Comparison of ENCODE assay signal across 17 mouse cellular contexts in the genomic region with DNA sequence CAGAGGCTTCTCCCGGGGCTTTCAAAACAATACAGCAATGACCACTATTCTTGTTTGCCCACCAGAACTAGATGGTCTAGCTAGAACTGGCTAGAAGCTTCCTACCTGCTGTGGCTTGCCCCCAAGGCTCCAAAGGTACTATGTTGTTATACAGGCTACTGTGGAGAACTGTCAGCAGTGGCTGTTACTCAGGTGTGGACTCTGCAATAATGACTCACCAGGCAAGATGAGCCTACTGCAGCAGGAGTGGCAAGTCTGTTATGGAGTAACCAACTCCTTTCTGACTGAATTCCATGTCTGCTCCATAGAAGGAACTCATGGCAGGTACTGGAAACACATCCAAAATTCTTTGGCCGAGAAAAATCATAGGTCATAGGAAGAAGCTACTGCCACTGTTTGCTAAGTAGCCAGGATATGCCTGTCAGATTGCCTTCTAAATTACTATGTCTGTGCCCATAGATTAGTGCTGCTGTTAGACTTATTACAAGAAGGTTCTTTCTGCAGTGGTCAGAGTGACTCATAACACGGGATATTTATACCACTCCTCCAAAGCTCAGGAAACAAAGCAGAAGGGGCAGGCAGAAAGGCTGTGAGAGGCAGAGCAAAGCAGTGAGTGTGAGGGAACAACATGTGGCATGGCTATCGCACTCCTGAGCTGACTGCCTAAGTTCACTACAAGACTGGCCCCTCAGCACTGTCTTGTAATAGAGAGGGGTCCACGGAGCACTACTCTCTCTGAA. TPM values are rescaled to one million over a fixed set of nuclear protein-coding genes. Genes with fewer than 3 reads are reported as not detected.
A peak's percentile ranks its signal among the peaks of the same experiment; 100 is the strongest.
DNase-seq lines count a peak whose midpoint lies in the region; ATAC-seq lines count a peak whose summit lies in the region.
"Had no signal": no experiment of that assay in that cellular context is flagged by ENCODE, and none has a peak within 500 bp of the region (broad histone marks: within the 10 kb centered on the region; RNA-seq: fewer than 3 reads in every experiment).

No protein-coding gene starts in this region.

- no peak overlapping the region for H3K4me3 ChIP-seq in heart, embryonic 16.5 days (ENCODE audit: low read length)
- no peak overlapping the region for H3K4me3 ChIP-seq in midbrain, embryonic 11.5 days (ENCODE audit: low read depth, low read length)
- no peak overlapping the region for H3K4me3 ChIP-seq in midbrain, embryonic 15.5 days
- H3K4me3 ChIP-seq: erythroblast, embryonic 14.5 days; liver, embryonic 12.5 days had no signal

- peaks cover 11% of the 10 kb centered on the region; the same call in 1 of the 2 replicates for H3K4me1 ChIP-seq in heart, embryonic 16.5 days (ENCODE audit: control insufficient read depth, insufficient read depth, low read length)
- H3K4me1 ChIP-seq in midbrain, embryonic 11.5 days (ENCODE audit: control insufficient read depth, insufficient read depth, low read length), result no peaks in the 10 kb centered on the region
- no peaks in the 10 kb centered on the region for H3K4me1 ChIP-seq in midbrain, embryonic 15.5 days
- H3K4me1 ChIP-seq: liver, embryonic 12.5 days had no signal

- H3K36me3 ChIP-seq in heart, embryonic 16.5 days (ENCODE audit: control insufficient read depth, insufficient read depth), result peaks cover 14% of the 10 kb centered on the region
- no peaks in the 10 kb centered on the region for H3K36me3 ChIP-seq in midbrain, embryonic 11.5 days (ENCODE audit: control insufficient read depth, insufficient read depth, low read length)
- H3K36me3 ChIP-seq in midbrain, embryonic 15.5 days (replicated peaks), result 0 out of 2 replicates have a peak, but pooled peaks cover 4% of the 10 kb centered on the region

- 63% methylated on average over 5 of the region's 5 CpGs for WGBS in heart, embryonic 16.5 days
- 94% methylated on average over 5 of the region's 5 CpGs for WGBS in midbrain, embryonic 11.5 days
- 90% methylated on average over 5 of the region's 5 CpGs for WGBS in midbrain, embryonic 15.5 days

- no peak overlapping the region for H3K4me2 ChIP-seq in heart, embryonic 16.5 days (ENCODE audit: low read depth, low read length)
- no peak overlapping the region for H3K4me2 ChIP-seq in midbrain, embryonic 11.5 days
- no peak overlapping the region for H3K4me2 ChIP-seq in midbrain, embryonic 15.5 days
- H3K4me2 ChIP-seq: liver, embryonic 12.5 days had no signal

- DNase-seq in heart, adult 18-20 months, result no peak
- DNase-seq in midbrain, embryonic 11.5 days (ENCODE audit: low spot score, missing footprints), result peak; percentile 76
- peak; percentile 60 for DNase-seq in brain, adult 2 months (ENCODE audit: low read depth, low spot score)
- no peak for DNase-seq in left cerebral cortex, adult 9 months (ENCODE audit: low spot score in 2 of 2)
- DNase-seq: cerebellum, adult 11-12 months; forebrain, postnatal 0 days; gastrocnemius, postnatal 25 days; right cerebral cortex, adult 18-20 months; thymus, postnatal 14 days had no signal

- H3K9me3 ChIP-seq in heart, embryonic 16.5 days (replicated peaks; ENCODE audit: control insufficient read depth, low read length), result no peaks in the 10 kb centered on the region
- no peaks in the 10 kb centered on the region for H3K9me3 ChIP-seq in midbrain, embryonic 11.5 days (ENCODE audit: control insufficient read depth, low read length)
- H3K9me3 ChIP-seq in midbrain, embryonic 15.5 days, result no peaks in the 10 kb centered on the region
- H3K9me3 ChIP-seq: liver, embryonic 12.5 days had no signal

- H3K9ac ChIP-seq in heart, embryonic 16.5 days (ENCODE audit: low read length), result no peak overlapping the region
- H3K9ac ChIP-seq in midbrain, embryonic 11.5 days (ENCODE audit: low read length), result no peak overlapping the region
- H3K9ac ChIP-seq in midbrain, embryonic 15.5 days, result no peak overlapping the region
- H3K9ac ChIP-seq: forebrain, postnatal 0 days; liver, embryonic 12.5 days had no signal

- H3K27ac ChIP-seq in heart, embryonic 16.5 days (ENCODE audit: low read length), result peak overlapping the region; percentile 6; the same call in 1 of the 2 replicates
- H3K27ac ChIP-seq in midbrain, embryonic 11.5 days (ENCODE audit: low read depth, low read length), result no peak overlapping the region
- no peak overlapping the region for H3K27ac ChIP-seq in midbrain, embryonic 15.5 days
- H3K27ac ChIP-seq: liver, embryonic 12.5 days had no signal

- ATAC-seq in heart, embryonic 16.5 days (replicated peaks; ENCODE audit: extremely low read depth, insufficient read depth, low FRiP score), result no peak; the same call in 1 of the 2 replicates
- ATAC-seq in midbrain, embryonic 11.5 days (ENCODE audit: low FRiP score), result no peak
- ATAC-seq in midbrain, embryonic 15.5 days (replicated peaks), result no peak
- 0 out of 2 replicates have a peak, but pooled peaks have one; percentile 6 for ATAC-seq in neutrophil, adult 5-6 weeks (ENCODE audit: extremely low read depth, insufficient number of reproducible peaks, low FRiP score, poor library complexity, severe bottlenecking)
- ATAC-seq in monocyte, adult 5-6 weeks (replicated peaks; ENCODE audit: insufficient number of reproducible peaks, low FRiP score, low TSS enrichment, poor library complexity, severe bottlenecking), result no peak
- ATAC-seq: forebrain, postnatal 0 days; liver, embryonic 12.5 days; lung, postnatal 0 days had no signal

- no peaks in the 10 kb centered on the region for H3K27me3 ChIP-seq in heart, embryonic 16.5 days (ENCODE audit: control insufficient read depth, insufficient read depth, low read length)
- no peaks in the 10 kb centered on the region for H3K27me3 ChIP-seq in midbrain, embryonic 11.5 days (ENCODE audit: control insufficient read depth, insufficient read depth, low read length)
- no peaks in the 10 kb centered on the region for H3K27me3 ChIP-seq in midbrain, embryonic 15.5 days (replicated peaks)
- H3K27me3 ChIP-seq: CH12.LX; liver, embryonic 12.5 days had no signal

RNA-seq across cellular contexts. Expression of a gene that starts 51.9 kb away (rescaled TPM):
- 43.3 and 45.9 TPM in 2 replicates for polyA plus RNA-seq in heart, embryonic 16.5 days (2015; fragmentation: Nextera tagmentation; extraction: Ambion mirVana)
- total RNA-seq in heart, adult 18-20 months (2021), result 10 to 100 TPM; 56.8 to 63.6 TPM
- 52.3 and 53.6 TPM in 2 replicates for polyA plus RNA-seq in midbrain, embryonic 11.5 days (2014; fragmentation: Nextera tagmentation; extraction: Ambion mirVana)
- polyA plus RNA-seq in midbrain, embryonic 15.5 days (2015; fragmentation: Nextera tagmentation; extraction: Ambion mirVana), result 60.3 and 65.2 TPM in 2 replicates
- 125 and 134 TPM in 2 replicates for total RNA-seq in neutrophil, adult 5-6 weeks (2017)
- total RNA-seq in monocyte, adult 5-6 weeks (2017), result 61.3 to 87.8 TPM (median 69.4 TPM) in 3 replicates

Comparison
In these comparisons a context has a peak if more than half of its experiments do, and no peak if none do; other contexts are left out.
1. DNase-seq: peak in midbrain, embryonic 11.5 days (single experiment) and brain, adult 2 months (single experiment); none in heart, adult 18-20 months (0 of 2) and left cerebral cortex, adult 9 months (0 of 2).